Mouse (Mus musculus): ENCODE measurements around the gene Ubr7.

DNA sequence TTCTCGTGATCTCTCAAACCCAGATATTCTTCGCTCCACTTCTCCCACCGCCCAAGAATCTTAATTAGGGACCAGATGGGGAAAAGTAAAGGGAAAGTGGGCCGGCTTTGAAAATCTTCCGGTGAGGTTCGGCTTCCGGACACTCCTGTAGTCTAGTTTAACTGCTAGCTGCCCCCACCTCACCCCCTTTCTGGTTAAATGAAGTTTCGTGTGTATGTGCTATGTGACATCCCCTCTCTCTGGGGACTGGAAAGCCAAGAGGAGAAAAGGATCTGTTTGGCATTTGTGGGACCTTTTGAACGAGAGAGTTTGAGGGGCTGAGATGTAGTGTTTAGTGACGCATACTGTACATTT, 613 bp downstream of the Ubr7 start, which contains the start of gene Gm20604:
- TF ChIP-seq CTCF (IDR thresholded peaks at IDR 0.05; ENCODE audit: control insufficient read depth, insufficient read depth, low read length) = no peak
- TF ChIP-seq POLR2A (IDR thresholded peaks at IDR 0.05; ENCODE audit: borderline replicate concordance, control insufficient read depth, low read depth, low read length) = no peak
